Mouse (Mus musculus) stomach, postnatal 0 days (tissue): ENCODE results near the gene Mif4gd.

Experiments used
- CTCF ChIP-seq: IDR thresholded peaks from 2 replicates; pipeline ENCODE4 v1.5.1; 2016; ENCODE audit warnings: antibody characterized with exemption, low read depth, mild to moderate bottlenecking, moderate library complexity
- EP300 ChIP-seq: optimal IDR thresholded peaks from 2 replicates; pipeline ENCODE3; 2016; ENCODE audit warnings: antibody characterized with exemption

DNA sequence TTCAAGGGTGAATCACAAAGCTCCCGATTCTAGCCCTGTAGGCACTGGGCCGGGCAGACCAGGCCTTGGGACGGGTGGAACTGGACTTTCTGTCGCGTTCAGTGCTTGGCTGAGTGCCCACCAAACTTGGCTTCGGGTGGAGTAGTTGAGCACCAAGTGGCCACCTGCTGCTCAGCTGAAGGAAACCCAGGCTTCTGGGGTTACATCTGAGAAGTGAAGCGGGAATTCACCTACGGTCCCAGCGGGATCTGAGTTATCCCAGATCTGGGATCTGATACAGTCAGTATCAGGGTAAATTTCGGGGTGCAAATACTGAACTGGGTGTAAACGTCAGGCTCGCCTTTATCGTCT, 735 bp downstream of the Mif4gd start:
- TF ChIP-seq CTCF (peak; percentile 32), EP300 (no peak)
